Mouse (Mus musculus): ENCODE results near the gene Rassf7.
"Not testable (repeated sequence)": the region's sequence is repeated elsewhere in the genome, so short reads cannot be mapped to it uniquely, and the experiment has no call there.

Rassf7 gene

DNA sequence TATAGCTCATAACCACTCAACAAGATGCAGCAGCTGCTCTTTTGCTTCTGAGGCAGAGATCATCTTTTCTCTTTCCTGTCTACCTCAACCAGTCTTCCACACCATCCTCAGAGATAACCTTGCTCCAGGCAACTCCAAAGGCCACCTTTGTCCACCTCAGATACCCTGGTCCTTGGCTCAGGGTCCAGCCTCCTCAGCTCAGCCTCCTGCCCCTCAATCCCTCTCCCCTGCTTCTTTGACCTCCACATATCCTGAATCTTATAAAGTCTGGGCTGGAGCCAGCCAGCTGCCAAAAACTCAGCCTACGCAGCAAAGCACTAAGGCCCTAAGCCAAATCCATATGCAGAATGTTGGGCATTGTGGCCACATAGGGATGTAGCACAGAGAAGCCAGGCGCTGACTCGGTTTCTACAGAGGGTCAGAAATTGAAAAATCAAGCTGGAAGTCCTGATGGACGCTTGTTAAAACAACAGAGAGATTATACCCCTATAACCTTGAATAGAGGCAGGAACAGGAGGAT, 7.1 kb downstream of the Rassf7 start:
- no peak for DNase-seq (ENCODE audit: low spot score)

DNA sequence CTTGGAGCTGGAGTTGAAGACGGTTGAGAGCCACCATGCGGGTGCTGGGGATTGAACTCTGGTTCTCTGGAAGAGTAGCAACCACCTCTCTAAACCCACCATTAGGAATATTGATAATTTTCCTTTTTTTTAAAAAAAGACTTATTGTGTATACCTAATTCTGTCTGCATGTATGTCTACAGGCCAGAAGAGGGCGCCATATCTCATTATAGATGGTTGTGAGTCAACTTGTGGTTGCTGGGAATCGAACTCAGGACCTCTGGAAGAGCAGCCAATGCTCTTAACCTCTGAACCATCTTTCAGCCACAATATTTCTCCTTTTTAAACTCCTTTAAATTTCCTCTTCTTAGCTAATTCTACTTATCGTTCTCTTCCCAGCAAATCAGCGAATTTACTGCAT, 10.9 kb downstream of the Rassf7 start:
- no peak for DNase-seq (ENCODE audit: low spot score)

DNA sequence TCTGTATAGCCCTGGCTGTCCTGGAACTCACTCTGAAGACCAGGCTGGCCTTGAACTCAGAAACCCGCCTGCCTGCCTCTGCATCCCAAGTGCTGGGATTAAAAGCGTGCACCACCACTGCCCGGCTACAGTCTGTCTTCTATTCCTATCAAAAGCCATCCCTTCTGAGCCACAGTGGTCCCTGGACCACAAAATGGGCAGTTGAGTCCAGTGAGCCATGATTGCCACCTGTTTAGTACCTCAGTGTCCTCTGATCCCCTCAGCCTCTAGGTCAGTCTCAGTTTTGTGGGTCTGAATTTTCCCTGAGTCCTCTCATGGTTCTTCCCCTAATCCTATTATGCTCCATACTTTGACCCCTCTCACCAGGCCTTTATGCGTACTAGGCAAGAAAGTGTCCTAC, 12.1 kb downstream of the Rassf7 start:
- no peak for DNase-seq (ENCODE audit: low spot score)

GRCm38 (mm10) chr7:141228279-141229067, 12.8 kb downstream of the Rassf7 start, which contains the start of gene Phrf1:
Gene Phrf1 (plus strand): TSS chr7:141228784.
- peak; percentile 95 for DNase-seq (ENCODE audit: low spot score)

DNA sequence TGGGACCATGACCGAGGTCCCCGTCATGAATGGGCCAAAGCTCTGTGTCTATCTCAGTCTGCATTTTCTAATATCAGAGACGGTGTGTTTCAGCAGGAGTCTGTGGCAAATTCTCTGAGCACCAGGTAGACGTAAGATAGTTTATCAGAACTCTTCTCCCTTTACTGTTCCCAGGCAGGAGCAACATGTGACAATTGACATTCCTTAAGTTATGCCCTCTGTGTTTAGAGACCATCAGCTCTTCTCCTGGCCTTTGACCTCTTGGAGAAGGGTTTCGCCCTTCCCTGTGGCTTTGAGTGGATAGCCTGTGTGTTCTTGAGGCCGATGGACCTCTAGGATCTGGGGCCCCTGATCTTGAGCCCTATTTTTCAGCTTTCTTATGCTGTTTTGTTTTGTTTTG, 14.0 kb downstream of the Rassf7 start:
- no peak for DNase-seq (ENCODE audit: low spot score)

GRCm38 (mm10) chr7:141230570-141230969, 14.9 kb downstream of the Rassf7 start:
- no peak for DNase-seq (ENCODE audit: low spot score)

GRCm38 (mm10) chr7:141231111-141231510, 15.5 kb downstream of the Rassf7 start:
- DNase-seq (ENCODE audit: low spot score): no peak

- no peak for DNase-seq (ENCODE audit: low spot score)
Observed at GRCm38 (mm10) chr7:141231551-141231950, 15.9 kb downstream of the Rassf7 start.

DNA sequence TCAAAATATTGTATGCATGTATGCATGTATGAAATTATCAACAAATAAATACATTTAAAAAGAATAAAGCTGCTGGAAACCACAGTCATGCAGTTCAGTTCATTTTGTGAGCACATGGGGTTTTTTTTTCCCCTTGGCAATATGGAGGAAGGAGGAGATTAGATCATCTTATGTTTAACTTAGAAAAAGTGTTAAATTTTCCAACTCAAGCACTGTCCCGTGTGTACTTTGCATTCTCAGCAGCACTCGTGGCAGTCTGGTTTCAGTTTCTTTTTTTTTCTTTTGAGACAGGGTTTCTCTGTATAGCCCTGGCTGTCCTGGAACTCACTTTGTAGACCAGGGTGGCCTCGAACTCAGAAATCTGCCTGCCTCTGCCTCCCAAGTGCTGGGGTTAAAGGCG, 34.8 kb downstream of the Rassf7 start:
- DNase-seq (ENCODE audit: low spot score): not testable (repeated sequence)

DNA sequence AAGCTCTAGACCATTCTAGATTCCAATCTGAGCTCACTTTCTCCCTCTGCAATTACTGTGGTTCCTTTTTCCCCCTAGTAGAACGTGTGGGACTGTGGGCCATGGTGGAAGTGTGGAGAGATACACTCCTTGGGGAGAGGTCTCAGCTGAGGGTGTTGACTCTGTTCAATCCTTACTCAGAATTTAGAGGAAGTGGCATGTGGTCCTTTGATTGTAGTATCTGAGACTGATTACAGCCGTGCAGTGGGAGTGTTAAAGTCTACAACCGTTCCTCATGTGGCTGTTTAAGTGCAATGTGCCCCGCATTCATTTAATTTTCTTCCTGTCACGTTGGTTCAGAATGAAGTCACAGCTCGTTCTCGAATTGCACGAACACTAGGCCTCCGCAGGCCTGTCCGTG, 40.5 kb downstream of the Rassf7 start:
- DNase-seq (ENCODE audit: low spot score): no peak

- DNase-seq (ENCODE audit: low spot score): no peak
Observed at GRCm38 (mm10) chr7:141261480-141261879, 45.8 kb downstream of the Rassf7 start.

- no peak for DNase-seq (ENCODE audit: low spot score)
Observed at GRCm38 (mm10) chr7:141263640-141264039, 48.0 kb downstream of the Rassf7 start.

GRCm38 (mm10) chr7:141264041-141264700, 48.5 kb downstream of the Rassf7 start:
- no peak for DNase-seq (ENCODE audit: low spot score)

GRCm38 (mm10) chr7:141264761-141265410, 49.2 kb downstream of the Rassf7 start:
- peak; percentile 49 for DNase-seq (ENCODE audit: low spot score)

DNA sequence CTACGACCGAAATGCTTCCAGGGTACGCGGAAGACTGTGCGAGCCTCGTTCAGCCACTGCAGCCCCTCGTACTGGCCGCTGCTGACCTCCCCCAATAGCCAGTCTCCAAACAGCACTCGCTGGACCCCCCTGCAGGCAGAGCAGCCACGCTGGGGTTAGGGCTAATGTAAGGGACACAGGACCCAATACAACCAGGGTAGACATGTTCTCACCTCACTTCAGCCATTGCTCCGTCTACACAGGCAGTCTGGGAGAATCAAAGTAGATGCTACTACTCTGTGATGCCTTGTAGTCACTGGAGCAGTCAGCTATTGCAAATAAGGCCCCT, 49.7 kb downstream of the Rassf7 start:
- peak; percentile 15 for DNase-seq (ENCODE audit: low spot score)

- DNase-seq (ENCODE audit: low spot score): peak; percentile 27
Observed at GRCm38 (mm10) chr7:141265739-141266561, 50.3 kb downstream of the Rassf7 start, which contains the start of gene Irf7. Gene Irf7 (minus strand): TSS chr7:141266481.
